Mouse (Mus musculus) liver, adult 2 months (tissue): ENCODE data around the gene Tnnc2.

Source experiments
- CTCF ChIP-seq: fragments of 200-500 bp; IDR thresholded peaks from 2 replicates; pipeline ENCODE4 v1.5.1; 2011; ENCODE audit warnings: low read depth, low read length, control low read depth
- POLR2A ChIP-seq: fragments of 200-500 bp; IDR thresholded peaks from 2 replicates; pipeline ENCODE4 v1.6.1; 2011; ENCODE audit warnings: low read length, control low read depth; ENCODE audit not compliant: insufficient read depth; ENCODE audit errors: extremely low read depth

DNA sequence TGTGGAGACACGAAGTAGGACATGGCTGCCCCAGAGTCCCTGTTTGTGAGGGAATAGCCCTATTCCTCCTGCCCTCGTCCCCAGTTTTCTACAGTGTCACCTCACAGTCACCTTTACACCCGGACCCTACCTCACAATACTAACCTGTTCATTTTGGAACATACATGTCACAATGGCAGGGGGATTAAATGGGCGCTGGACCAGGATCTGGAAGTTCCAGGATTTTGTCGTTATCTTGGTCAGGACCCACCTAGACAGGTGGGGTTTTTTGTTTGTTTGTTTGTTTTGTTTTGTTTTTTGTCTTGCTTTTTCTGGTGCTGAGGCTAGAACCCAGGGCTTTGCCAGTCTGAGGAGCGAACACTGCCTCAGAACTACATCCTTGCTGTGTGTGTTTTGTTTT is 48.7 kb upstream of the Tnnc2 start, which contains the start of gene Spata25:
- TF ChIP-seq CTCF (no peak), POLR2A (no peak)
